Comparison of ENCODE assay signal across 25 mouse cellular contexts in genomic region chr9:65700504-65700903, GRCm38 (mm10).
"Had no signal": no experiment of that assay in that cellular context is flagged by ENCODE, and none has a peak within 500 bp of the region (broad histone marks: within the 10 kb centered on the region; RNA-seq: fewer than 3 reads in every experiment).

No protein-coding gene starts in this region.

- H3K4me2 ChIP-seq: heart, embryonic 11.5 days; heart, embryonic 13.5 days; heart, embryonic 15.5 days; hindbrain, embryonic 13.5 days; hindbrain, embryonic 15.5 days; kidney, embryonic 15.5 days; limb, embryonic 13.5 days; limb, embryonic 15.5 days had no signal

- ATAC-seq: hindbrain, postnatal 0 days; intestine, embryonic 16.5 days had no signal

- DNase-seq: gastrocnemius, postnatal 14 days; gastrocnemius, postnatal 36 days; heart, adult 11 months; heart, adult 2 months; heart, postnatal 14 days; heart, postnatal 36 days; kidney, adult 11 months; kidney, adult 2 months; kidney, adult 9 months; kidney, postnatal 14 days; kidney, postnatal 36 days; layer of hippocampus, adult 9-11 months; layer of hippocampus, postnatal 36 days; left cerebral cortex, postnatal 4 days had no signal

- H3K4me3 ChIP-seq: heart, adult 2 months; heart, embryonic 13.5 days; heart, embryonic 15.5 days; hindbrain, embryonic 13.5 days; hindbrain, embryonic 15.5 days; kidney, embryonic 15.5 days; limb, embryonic 13.5 days; limb, embryonic 15.5 days had no signal

- H3K9ac ChIP-seq: heart, embryonic 13.5 days; heart, embryonic 15.5 days; hindbrain, embryonic 13.5 days; hindbrain, embryonic 15.5 days; kidney, embryonic 15.5 days; limb, embryonic 13.5 days; limb, embryonic 15.5 days had no signal

- H3K27me3 ChIP-seq: heart, embryonic 13.5 days; heart, embryonic 15.5 days; hindbrain, embryonic 13.5 days; hindbrain, embryonic 15.5 days; kidney, embryonic 15.5 days; limb, embryonic 13.5 days; limb, embryonic 15.5 days had no signal

- H3K27ac ChIP-seq: heart, adult 2 months; heart, embryonic 13.5 days; heart, embryonic 15.5 days; hindbrain, embryonic 15.5 days; hindbrain, postnatal 0 days; kidney, embryonic 15.5 days; kidney, postnatal 0 days; limb, embryonic 13.5 days; limb, embryonic 15.5 days had no signal

- H3K4me1 ChIP-seq: kidney, embryonic 15.5 days; limb, embryonic 13.5 days had no signal

- H3K9me3 ChIP-seq: heart, embryonic 13.5 days; heart, embryonic 15.5 days; hindbrain, embryonic 13.5 days; hindbrain, embryonic 15.5 days; kidney, embryonic 15.5 days; limb, embryonic 13.5 days; limb, embryonic 15.5 days had no signal
